Mouse (Mus musculus) cerebellum, postnatal 10 days (tissue): ENCODE data around the gene Maml1.
A peak's percentile ranks its signal among the peaks of the same experiment; 100 is the strongest.

ENCODE experiments used
- DNase-seq, 2 experiments: peaks; one replicate each; pipeline ENCODE4 v3.0.0; 2021; ENCODE audit warnings: mixed read lengths in 2 of 2

The Maml1 gene

DNA sequence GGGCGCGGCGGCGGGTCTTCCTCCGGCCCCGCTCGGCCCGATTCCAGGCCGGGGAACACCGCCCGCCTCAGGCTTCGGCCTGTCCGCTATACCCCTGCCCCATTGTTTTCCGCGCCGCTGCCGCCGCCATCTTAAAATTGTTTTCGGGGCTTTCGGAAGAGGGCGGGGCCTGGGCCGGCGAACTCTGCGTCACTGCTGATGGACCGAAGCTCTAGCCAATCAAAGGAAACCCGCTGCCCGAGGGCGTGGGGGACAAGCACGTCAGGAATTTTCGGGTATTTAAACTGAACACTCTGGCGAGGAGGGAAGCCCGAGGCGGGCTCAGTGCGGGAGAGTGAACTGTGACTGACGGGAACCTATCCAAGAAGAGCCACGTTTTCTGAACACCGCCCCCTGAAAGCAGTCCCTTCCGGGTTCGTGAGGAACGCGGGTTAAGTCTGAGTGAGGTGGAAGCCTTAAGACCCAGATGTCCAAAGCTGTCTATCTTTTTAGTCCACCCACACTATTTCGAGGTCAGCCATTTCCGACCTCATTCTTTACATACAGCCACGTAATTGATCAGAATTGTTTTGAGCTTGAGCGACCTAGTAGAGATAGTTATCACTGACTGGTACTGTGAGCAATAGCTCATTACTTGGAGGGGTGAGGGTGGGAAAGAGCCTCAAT is at the start of gene Maml1:
Maml1 (minus strand) TSS at position 122 of the 666 bp plus-strand sequence.
- DNase-seq, result peak; percentile 98

DNA sequence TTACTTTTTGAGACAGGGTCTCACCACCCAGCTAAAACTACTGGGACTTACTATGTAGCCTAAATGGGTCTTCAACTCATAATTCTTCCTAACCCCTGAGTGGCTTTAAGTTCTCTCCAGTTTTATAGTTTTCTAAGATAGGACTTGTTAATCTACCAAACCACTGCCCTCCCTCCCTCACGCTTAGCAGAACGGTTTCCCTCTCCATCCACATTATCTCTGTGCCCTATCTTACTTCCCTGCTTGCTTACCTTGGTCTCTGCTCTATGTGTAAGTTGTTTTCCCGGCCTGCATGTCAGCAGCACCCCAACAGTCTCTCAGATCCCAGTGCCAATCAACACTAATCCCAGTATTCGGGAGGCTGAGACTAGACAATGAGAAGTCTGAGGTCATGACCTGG is 44.8 kb upstream of the Maml1 start:
- DNase-seq, result no peak

DNA sequence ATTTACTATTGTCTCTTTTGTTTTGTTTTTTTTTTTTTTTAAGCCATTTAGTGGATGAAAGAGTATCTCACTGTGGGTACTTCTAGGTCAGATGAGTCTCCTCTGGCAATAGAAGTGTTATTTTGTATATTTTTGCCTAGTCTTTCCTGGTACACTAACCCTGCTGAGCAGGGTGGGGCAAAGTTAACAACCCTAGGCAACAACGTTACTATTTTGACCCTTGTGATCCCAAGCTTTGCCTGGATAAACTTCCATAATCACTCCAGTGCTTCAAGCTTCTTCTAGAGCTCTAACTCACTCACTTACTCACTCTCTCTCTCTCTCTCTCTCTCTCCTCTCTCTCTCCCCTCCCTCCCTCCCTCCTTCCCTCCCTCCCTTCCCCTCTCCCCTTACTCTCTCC is 44.0 kb upstream of the Maml1 start:
- no peak for DNase-seq

DNA sequence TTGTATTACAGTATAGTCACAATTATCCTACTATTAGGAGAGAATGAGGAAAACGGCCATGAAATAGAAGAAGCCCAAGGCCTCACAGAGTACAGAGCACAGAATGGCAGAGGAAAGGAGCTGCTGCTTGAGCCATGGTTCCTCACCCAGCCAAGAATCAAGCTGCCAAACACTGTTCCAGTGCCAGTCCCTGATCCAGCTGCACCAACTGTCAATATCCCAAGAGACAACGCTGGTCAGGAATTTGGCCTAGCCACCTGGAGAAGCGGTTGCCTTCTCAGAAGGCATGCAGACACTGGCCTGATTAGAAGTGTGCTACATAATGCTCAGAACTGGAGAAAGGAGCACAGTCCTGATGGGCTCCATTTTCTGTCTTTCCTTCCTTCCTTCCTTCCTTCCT is 41.1 kb upstream of the Maml1 start:
- peak; percentile 22 to 43 for DNase-seq

DNA sequence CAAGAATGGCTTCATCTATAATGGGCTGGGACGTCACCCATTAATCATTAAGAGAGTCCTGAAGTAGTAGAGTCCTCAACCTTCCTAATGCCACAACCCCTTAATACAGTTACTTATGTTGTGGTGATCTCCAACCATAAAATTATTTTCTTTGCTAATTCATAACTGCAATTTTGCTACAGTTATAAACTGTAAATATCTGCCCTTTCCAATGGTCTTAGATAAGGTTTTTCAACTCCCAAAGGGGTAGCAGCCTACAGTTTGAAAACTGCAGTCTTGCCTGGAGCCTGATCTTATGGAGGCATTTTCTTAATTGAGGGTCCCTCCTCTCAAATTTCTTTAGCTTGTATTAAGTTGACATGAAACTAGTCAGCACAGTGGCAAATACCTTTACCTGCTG is 37.3 kb upstream of the Maml1 start:
- DNase-seq, result no peak

DNA sequence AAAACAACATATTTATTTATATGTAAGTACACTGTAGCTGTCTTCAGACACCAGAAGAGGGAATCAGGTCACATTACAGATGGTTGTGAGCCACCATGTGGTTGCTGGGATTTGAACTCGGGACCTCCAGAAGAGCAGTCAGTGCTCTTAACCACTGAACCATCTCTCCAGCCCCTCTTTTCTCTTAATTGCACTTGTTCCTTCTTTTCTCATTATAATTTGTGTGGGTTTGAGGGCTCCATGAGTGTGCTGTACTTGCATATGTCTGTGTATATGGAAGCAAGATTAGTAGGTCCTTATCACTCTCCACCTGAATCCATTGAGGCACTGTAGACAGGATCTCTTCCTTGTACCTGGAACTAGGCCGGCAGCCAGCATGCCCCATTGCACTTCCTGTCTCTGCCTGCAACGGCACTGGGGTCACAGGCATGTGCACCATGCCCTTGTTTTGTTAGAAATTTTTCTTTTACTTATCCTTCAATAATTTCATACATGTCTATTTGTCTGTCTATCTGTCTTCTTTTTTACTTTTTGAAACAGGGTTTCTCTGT is 36.0 kb upstream of the Maml1 start:
- peak in 1 of 2 experiments; percentile 5 for DNase-seq

DNA sequence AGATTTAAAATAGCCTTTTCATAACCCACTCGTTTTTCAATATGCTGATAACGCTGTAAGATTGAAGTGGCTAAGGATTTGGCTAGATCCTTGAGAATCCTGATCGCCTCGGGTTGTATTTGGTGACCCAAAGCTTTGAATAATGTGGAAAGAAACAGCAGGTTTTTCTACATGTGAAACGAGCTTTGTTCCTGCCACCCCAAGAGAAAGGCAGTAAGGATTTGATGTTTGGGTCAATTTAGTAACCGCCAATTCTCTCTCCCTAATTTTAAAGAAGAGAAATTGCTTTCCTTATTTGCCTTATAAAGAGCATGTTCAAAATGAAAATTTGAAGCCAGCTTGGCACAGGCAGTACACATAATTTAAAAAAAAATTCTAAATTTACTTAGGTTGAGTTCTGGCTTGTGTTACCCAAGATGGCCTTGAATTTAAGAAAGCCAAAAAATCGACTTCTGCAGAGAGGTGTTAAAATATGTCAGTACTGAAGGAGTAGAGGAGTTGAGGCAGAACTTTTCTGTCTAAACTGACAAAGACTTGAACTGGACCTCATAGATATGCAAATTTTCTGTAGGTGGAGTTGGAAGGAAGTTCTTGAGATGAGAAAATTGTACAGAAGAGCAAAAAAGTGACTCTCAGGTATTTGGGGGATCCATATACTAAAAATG is 34.3 kb upstream of the Maml1 start:
- DNase-seq, result peak; percentile 6 to 13

DNA sequence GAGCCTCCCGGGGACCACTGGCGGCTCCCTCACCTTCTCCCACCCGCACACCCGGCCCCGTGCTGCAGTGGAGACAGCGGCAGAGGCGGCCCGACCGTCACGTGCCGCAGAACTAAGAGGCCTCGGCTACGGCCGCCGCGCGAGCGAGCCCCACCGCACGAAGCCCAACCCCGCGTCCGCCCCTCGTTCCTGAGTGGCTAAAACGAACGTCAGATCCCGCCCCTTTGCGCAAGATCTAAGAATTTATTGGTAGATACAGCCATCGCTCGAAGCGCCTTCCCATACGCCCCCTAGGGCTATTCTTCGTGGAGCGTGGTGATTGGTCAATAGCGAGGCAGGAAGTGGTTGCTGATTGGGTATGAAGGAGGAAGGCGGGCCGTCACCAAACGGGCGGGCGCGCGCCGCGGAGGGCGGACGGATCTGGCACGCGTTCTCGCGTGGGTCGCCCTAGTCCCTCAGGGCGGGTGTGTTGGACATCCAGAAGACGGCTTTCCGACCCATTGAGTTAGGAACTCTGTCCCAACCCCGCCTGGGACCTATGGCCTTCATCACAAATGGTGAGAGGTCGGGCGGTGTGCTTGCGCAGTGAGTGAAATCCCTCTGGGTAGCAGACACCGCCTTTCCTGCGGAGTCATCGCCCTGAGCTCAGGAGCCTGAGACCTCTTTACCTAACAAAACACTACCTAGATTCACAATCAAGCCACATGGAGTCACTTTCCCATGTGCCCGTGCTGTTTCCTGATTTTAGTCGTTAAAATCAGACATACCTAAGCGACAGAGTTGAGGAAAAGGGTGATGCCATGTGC is 33.6 kb upstream of the Maml1 start, which contains the start of gene Canx:
Canx (minus strand) TSS at position 178 of the 806 bp plus-strand sequence.
- peak; percentile 98 to 99 for DNase-seq

DNA sequence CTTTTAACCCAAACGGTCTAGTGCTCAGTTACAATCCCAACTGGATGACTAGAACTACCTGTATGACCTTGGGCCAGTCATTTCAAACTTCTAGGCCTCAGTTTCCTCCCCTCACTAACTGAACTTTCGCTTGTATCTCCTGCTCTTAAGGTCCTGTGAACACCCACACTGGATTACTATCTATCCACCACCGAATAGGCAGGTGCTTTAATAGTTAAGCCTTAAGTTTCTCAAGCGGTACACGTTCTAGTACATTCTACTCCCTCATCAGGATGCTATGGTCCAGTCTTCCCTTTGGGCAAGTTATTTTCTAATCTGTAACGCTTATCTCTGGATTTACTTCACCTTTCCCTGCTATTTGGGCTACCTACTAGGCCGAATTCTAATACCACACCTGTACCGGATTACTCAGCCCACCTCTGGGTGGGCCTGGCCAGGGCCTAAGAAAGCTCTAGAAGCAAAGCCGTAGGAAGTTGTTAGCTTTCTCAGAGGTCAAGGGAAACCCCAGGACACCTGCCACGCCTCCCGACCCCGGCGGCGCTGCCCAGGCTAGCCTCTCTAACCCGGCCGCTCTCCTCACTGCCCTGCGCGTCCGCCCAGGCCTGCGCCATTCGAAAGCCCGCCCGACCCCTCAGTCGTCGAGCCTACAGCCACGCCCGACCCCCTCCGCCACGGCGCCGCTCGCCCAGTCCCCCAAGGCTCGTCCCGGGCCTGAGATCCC is 32.8 kb upstream of the Maml1 start:
- DNase-seq, result no peak

DNA sequence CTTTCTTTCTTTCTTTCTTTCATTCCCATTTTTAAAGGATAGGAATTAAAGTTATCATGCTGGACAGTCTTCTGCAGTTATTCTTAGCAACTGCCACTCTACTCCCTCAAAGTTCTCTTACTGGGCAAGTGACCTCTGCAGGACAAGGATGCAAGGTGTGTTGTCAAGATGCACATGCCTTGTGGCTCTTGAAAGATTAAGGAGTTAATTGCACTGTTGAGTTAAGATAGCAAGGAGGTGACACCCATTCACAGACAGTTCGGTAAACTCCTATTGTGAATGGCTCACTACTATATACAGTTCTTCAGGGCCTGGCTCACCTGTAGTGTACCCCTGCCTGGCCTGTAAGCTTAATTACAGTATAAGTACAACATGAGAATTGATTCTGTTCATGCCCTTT is 31.7 kb upstream of the Maml1 start:
- no peak for DNase-seq

DNA sequence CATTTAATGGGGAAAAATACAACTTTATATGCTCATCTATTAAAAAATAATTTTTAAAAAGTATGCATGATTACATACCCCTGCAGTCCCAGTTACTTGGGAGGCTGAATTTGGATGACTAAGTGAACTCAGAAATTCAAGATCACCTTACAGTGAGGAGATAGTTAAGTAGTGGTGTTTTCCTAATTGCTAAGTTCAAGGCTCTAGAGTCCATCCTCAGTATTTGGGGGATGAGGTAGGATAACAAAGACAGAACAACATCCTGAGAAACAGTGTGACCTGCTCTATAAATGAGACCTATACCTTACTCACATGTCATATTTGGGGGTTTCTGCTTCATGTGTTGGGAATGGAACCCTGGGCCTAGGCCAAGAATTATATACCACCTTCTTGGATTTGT is 30.2 kb upstream of the Maml1 start:
- no peak for DNase-seq

DNA sequence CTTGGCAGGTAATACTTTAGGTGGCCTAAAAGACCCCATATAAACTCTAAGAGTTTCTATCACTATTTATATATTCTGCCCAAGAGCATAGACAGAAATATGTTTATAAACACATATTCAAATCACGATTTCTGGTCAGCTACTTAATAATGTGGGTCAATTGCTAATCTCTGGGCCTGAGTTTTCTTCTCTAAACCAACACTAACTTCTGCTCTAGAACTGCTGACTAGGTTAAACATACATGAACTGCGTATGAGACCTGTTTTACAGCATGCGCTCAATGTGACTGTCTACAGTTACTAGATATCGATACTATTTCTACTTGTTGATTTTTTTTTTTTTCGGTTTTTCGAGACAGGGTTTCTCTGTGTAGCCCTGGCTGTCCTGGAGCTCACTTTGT is 29.1 kb upstream of the Maml1 start:
- no peak for DNase-seq

DNA sequence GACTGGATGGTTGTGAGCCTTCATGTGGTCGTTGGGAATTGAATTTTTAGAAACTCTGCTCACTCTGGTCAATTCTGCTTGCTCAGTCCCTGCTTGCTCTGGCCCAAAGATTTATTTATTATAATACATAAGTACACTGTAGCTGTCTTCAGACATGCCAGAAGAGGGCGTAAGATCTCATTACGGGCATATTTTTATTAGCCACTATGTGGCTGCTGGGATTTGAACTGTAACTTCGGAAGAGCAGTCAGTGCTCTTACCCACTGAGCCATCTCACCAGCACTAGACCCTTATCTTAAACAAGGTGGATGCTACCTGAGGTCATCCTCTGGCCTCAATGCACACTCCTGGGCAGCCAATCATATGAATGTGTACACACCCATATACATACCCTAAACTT is 27.2 kb upstream of the Maml1 start:
- peak in 1 of 2 experiments; percentile 14 for DNase-seq

DNA sequence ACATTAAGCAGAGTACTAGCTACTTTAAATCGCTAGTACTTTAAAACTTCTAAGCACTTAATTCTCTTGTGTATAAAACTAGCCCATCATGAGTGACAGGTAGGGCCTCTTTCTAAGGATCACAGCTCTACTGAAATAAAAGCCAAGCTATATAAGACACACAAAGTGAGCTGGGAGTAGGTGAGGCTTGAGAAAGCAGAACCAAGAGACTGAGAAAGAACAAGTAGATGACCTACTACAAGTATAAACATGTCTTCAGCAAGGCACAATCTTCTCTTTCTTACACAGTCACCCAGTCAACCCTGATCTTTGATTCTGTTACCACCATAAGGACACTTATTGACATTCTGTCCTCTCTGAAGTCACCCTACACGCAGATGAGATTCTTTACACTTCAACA is 20.7 kb upstream of the Maml1 start:
- DNase-seq, result no peak

DNA sequence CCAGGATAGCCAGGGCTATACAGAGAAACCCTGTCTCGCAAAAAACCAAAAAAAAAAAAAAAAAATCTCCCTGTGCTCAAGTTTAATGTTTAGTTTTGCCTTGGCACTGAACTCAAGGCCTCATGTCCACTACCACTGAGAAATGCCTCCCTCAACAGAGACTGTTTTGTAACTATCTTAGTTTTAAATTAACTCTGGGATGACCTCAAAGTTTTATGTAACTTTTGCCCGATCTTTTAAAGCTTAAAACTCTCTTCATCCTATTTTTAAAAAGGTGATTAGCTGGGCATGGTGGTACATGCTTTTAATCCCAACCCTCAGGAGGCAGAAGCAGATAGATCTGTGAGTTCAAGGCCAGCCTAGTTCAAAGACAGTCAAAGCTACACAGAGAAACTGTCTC is 11.3 kb upstream of the Maml1 start:
- DNase-seq, result no peak

DNA sequence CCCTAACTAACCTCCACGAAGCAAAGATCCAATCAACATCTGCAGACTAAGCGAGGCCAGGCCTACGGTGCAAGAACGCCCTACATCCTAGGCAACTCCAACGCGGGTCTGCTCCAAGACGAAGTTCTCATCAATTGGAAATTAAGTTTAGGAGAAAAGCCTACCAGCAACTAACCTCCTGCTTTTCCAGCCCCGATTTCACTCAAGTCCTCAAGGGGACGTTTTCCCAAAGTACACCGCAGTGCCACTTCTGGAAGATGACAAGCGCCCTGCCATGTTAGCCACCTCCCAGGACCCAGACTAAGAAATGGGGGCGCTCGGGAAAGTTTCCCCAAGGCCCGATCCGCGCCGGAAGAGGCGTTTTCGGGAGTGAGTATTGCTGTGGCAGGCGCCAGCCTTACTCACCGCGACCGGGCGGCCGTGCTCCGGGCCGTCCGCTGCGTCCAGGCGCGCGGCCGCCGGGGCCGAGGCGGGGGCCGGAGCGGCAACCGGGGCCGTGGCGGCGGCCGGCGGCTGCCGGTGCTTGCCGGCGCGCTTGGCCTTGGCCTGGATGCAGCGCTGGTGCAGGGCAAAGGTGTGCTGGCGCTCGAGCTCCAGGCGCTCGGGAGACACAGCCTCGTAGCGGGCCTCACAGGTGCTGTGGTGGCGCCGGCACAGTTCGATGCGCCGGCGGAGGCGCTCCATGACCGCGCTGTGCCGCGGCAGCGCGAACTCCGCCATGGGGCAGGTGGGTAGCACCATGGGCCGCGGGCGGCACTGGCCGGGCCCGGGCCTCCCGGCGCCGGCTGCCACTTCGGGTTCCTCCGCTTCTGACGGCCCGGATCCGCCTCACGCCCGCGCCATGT is 568 bp downstream of the Maml1 start:
- DNase-seq, result peak in 1 of 2 experiments; percentile 64

DNA sequence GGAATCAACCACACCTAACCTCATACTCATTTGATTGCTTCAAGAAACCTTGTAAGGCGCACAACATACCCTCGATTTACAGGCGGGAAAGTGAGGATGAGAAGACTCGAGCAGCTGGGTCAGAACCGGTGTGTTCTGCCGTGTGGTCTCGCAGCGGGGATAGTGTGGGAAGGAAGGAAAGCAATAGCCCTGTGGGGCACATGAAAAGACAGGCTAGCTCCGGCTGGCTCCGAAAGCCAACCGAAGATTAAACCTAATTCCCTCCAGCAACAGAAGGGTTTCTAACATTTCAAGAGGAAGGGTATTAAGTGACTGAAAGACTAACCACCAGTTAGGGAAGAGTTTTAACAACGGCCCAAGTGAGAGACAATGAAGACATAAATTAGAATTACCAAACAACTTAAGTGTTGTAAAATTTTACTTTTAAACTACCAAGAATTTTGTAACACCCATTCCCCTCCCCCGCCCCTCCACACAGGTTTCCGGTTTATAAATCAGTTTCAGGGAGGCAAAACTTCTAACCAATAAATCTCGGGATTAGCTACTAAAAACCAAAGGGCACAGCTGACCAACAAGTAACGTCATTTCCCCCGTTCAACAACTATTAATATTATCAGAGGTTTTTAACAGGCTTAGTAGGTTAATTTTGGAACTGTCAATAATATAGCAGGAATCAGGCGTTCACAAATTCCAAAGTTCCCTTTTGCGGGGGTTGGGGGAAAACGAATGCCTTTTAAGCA is 1.5 kb downstream of the Maml1 start:
- DNase-seq, result peak in 1 of 2 experiments; percentile 26

DNA sequence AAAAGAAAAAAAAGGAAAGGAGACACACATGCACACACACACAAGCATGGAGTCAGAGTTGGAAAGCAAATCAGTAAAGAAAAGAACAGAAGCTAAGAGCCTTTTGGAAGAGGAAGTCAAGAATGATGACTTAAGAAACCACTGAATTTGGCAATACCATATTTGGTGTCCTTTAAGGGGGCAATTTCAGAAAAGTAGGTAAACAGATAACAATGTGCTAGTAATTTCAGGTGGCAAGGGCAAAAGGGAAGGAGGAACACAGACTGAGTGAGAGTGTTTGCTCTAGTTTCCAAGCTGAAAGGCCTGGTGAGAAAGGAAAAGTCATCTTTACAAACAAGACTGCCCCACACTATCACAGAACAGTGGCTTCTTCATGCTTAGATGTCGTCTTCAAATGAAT is 5.7 kb downstream of the Maml1 start:
- DNase-seq, result no peak

DNA sequence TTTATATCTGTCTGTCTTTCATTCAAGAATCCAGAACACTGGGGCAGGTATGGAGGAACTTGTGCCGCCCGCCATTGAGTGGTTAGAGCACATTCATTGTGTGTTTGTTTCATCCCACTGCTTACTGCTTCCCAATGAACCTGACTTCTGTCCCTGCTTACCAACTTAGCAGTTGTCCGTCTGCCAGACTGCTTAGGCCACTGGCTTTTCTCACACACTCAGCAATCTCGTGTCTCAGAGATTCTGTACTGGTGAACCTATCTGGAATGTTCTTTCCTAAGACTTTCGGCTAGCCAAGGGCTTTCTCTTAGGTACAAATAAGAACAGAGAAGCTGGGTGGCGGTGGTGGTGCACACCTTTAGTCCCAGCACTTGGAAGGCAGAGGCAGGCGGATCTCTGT is 6.4 kb downstream of the Maml1 start:
- no peak for DNase-seq

DNA sequence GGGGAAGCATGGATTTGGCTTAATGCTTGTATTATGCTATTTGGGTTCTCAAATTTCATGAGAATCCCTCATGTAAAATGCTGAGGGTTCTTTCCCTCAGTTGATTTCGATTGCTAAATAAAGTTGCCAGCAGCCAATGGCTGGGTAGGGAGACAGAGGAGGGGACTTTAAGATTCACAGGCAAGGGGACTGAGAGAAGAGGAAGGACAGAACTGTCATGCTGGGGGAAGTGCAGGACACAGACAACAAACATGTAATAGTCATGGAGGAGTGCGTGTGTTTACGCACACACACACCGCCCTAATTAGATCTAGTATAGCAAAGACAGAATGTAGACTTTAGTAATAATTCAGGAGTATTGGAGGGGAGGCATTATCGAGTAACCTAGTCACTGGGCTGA is 6.8 kb downstream of the Maml1 start:
- no peak for DNase-seq

DNA sequence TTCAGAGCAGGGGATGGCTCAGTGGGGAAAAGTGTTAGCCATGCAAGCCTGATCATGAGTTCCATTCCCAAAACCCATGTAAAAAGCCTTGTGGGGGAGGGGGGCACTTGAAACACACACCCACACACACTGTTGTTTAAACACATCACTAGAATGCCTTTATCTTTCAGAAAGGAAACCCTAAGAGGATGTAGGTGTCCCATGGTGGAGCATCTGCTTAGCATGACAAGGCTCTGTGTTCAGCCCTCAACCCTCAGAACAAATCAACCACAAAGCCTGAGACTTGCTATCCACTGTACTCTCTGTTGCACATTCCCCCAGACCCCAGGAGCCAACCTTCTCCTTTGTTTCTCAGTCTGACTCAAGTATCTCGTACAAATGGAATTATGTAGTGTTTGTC is 12.1 kb downstream of the Maml1 start:
- DNase-seq, result no peak
